Comparison of ENCODE assay signal across 8 mouse cellular contexts in genomic region chr12:29368107-29368819, GRCm38 (mm10).
DNase-seq lines count a peak whose midpoint lies in the region; ATAC-seq and TF ChIP-seq lines count a peak whose summit lies in the region.

No protein-coding gene starts in this region.

- no peaks in the 10 kb centered on the region for H3K36me3 ChIP-seq in intestine, embryonic 16.5 days (ENCODE audit: control insufficient read depth, insufficient read depth, low read length)

- H3K27me3 ChIP-seq in intestine, embryonic 16.5 days (replicated peaks; ENCODE audit: control insufficient read depth, insufficient read depth, low read length) = no peaks in the 10 kb centered on the region

- H3K4me1 ChIP-seq in cortical plate, adult 2 months (ENCODE audit: control insufficient read depth, insufficient read depth, low read length) = peaks cover 6% of the 10 kb centered on the region
- H3K4me1 ChIP-seq in intestine, embryonic 16.5 days (ENCODE audit: control insufficient read depth, insufficient read depth, low read length) = no peaks in the 10 kb centered on the region

- WGBS in intestine, embryonic 16.5 days = 21% methylated on average over 19 of the region's 19 CpGs

- H3K4me2 ChIP-seq in intestine, embryonic 16.5 days (ENCODE audit: low read depth, low read length) = peak overlapping the region; percentile 41

- no peaks in the 10 kb centered on the region for H3K9me3 ChIP-seq in intestine, embryonic 16.5 days (ENCODE audit: control insufficient read depth, low read length)

- H3K4me3 ChIP-seq in cortical plate, adult 2 months (ENCODE audit: insufficient read depth, low read length) = peak overlapping the region; percentile 30
- no peak overlapping the region for H3K4me3 ChIP-seq in intestine, embryonic 16.5 days (ENCODE audit: low read length)

- TF ChIP-seq CTCF in cortical plate, adult 2 months (IDR thresholded peaks at IDR 0.05; ENCODE audit: extremely low read depth, insufficient read depth, low read length) = no peak

- H3K9ac ChIP-seq in intestine, embryonic 16.5 days (ENCODE audit: low read depth, low read length) = peak overlapping the region; percentile 23; the same call in 1 of the 2 replicates

- H3K27ac ChIP-seq in cortical plate, adult 2 months (ENCODE audit: insufficient read depth, low read length) = peak overlapping the region; percentile 44
- H3K27ac ChIP-seq in intestine, embryonic 16.5 days (ENCODE audit: low read length) = no peak overlapping the region

- DNase-seq in adrenal gland, adult (ENCODE audit: inconsistent age in 2 of 2, low spot score in 1 of 2) = peak; percentile 50 to 85
- DNase-seq in adrenal gland, postnatal 4 days (ENCODE audit: low spot score in 2 of 2) = no peak
- peak; percentile 46 for DNase-seq in gastrocnemius, postnatal 10 days
- DNase-seq in left cerebral cortex, postnatal 14 days (ENCODE audit: low spot score in 2 of 2) = peak; percentile 64 to 72
- DNase-seq in ovary, postnatal 14 days (ENCODE audit: low spot score) = peak; percentile 7
- no peak for DNase-seq in spleen, adult 18-20 months

- no peak for ATAC-seq in intestine, embryonic 16.5 days

- intact Hi-C loops in left cerebral cortex, postnatal 14 days (cut with DNase I) = no loop called here

- peak; percentile 25; the same call in 1 of the 2 replicates for TF ChIP-seq POLR2A in cortical plate, adult 2 months (IDR thresholded peaks at IDR 0.05; ENCODE audit: extremely low read depth, insufficient read depth, low read length)

Comparison
In these comparisons a context has a peak if more than half of its experiments do, and no peak if none do; other contexts are left out.
1. DNase-seq: peak in adrenal gland, adult (2 of 2), gastrocnemius, postnatal 10 days (single experiment), left cerebral cortex, postnatal 14 days (2 of 2) and ovary, postnatal 14 days (single experiment); none in adrenal gland, postnatal 4 days (0 of 2) and spleen, adult 18-20 months (0 of 2).